23 mouse cellular contexts compared by ENCODE assay signal in the genomic region with DNA sequence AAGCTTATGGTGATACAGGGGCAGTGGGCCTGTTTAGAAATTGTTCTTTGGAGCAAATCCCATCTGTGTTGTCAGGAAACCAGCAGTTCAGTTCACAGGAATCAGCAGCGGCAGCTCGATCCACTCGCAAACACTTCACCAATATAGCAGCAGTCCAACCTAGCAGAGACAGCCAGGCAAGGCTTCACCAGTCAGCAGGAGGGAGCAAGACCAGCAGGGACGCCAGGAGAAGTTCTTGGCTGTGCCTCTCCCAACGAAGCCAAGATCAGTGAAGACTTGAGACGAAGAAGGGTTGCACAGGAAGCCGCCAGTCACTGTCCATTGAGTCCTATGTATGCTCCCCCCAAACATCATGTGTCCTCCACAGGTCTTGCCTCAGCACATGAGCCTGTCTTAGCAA.
DNase-seq lines count a peak whose midpoint lies in the region; ATAC-seq and TF ChIP-seq lines count a peak whose summit lies in the region.
"Had no signal": no experiment of that assay in that cellular context is flagged by ENCODE, and none has a peak within 500 bp of the region (broad histone marks: within the 10 kb centered on the region; RNA-seq: fewer than 3 reads in every experiment).

No protein-coding gene starts in this region.

- H3K4me3 ChIP-seq in heart, embryonic 15.5 days, result no peak overlapping the region
- no peak overlapping the region for H3K4me3 ChIP-seq in heart, embryonic 10.5 days
- no peak overlapping the region for H3K4me3 ChIP-seq in lung, adult 2 months (replicated peaks; ENCODE audit: extremely low read depth, low read depth, low read length)
- no peak overlapping the region for H3K4me3 ChIP-seq in lung, postnatal 0 days (ENCODE audit: low read depth, low read length)
- no peak overlapping the region for H3K4me3 ChIP-seq in kidney, embryonic 15.5 days (replicated peaks)
- H3K4me3 ChIP-seq: embryonic facial prominence, embryonic 10.5 days; erythroblast, embryonic 14.5 days; forebrain, embryonic 10.5 days; hindbrain, embryonic 10.5 days; intestine, embryonic 15.5 days had no signal

- H3K27ac ChIP-seq in heart, embryonic 15.5 days, result peak overlapping the region; percentile 81
- H3K27ac ChIP-seq in heart, embryonic 10.5 days, result no peak overlapping the region
- H3K27ac ChIP-seq in lung, postnatal 0 days (ENCODE audit: low read length), result no peak overlapping the region
- H3K27ac ChIP-seq in kidney, embryonic 15.5 days, result no peak overlapping the region
- H3K27ac ChIP-seq: embryonic facial prominence, embryonic 10.5 days; forebrain, embryonic 10.5 days; hindbrain, embryonic 10.5 days; hindbrain, embryonic 14.5 days; intestine, embryonic 15.5 days had no signal

- no peak overlapping the region for H3K9ac ChIP-seq in heart, embryonic 15.5 days
- no peak overlapping the region for H3K9ac ChIP-seq in lung, postnatal 0 days (replicated peaks; ENCODE audit: low read depth)
- no peak overlapping the region for H3K9ac ChIP-seq in kidney, embryonic 15.5 days
- H3K9ac ChIP-seq: hindbrain, embryonic 14.5 days; intestine, embryonic 15.5 days had no signal

- no peak for TF ChIP-seq EP300 in lung, postnatal 0 days (IDR thresholded peaks at IDR 0.05)

- 73% methylated on average over 7 of the region's 7 CpGs for WGBS in heart, embryonic 15.5 days
- WGBS in heart, embryonic 10.5 days, result 90% methylated on average over 7 of the region's 7 CpGs
- WGBS in lung, adult 2 months, result 60% methylated on average over 7 of the region's 7 CpGs
- 60% methylated on average over 7 of the region's 7 CpGs for WGBS in lung, postnatal 0 days
- 90% methylated on average over 7 of the region's 7 CpGs for WGBS in kidney, embryonic 15.5 days

- TF ChIP-seq CTCF in lung, adult 2 months (IDR thresholded peaks at IDR 0.05; ENCODE audit: insufficient read depth, low read length), result no peak
- no peak; the same call in 1 of the 2 replicates for TF ChIP-seq CTCF in lung, postnatal 0 days (IDR thresholded peaks at IDR 0.05)

- no peaks in the 10 kb centered on the region for H3K27me3 ChIP-seq in heart, embryonic 15.5 days
- no peaks in the 10 kb centered on the region for H3K27me3 ChIP-seq in heart, embryonic 10.5 days (ENCODE audit: insufficient read depth, poor library complexity, severe bottlenecking)
- no peaks in the 10 kb centered on the region for H3K27me3 ChIP-seq in lung, postnatal 0 days (replicated peaks; ENCODE audit: insufficient read depth, low read length)
- H3K27me3 ChIP-seq in kidney, embryonic 15.5 days, result no peaks in the 10 kb centered on the region
- H3K27me3 ChIP-seq: intestine, embryonic 15.5 days had no signal

- H3K4me1 ChIP-seq in heart, embryonic 15.5 days (replicated peaks), result peaks cover 29% of the 10 kb centered on the region
- H3K4me1 ChIP-seq in heart, embryonic 10.5 days, result peaks cover 26% of the 10 kb centered on the region
- peaks cover 19% of the 10 kb centered on the region for H3K4me1 ChIP-seq in lung, adult 2 months (ENCODE audit: control insufficient read depth, insufficient read depth, low read length)
- peaks cover 10% of the 10 kb centered on the region; the same call in 1 of the 2 replicates for H3K4me1 ChIP-seq in lung, postnatal 0 days (ENCODE audit: insufficient read depth, low read depth, low read length)
- H3K4me1 ChIP-seq in kidney, embryonic 15.5 days, result peaks cover 7% of the 10 kb centered on the region; the same call in 1 of the 2 replicates
- H3K4me1 ChIP-seq: forebrain, embryonic 10.5 days; hindbrain, embryonic 10.5 days; intestine, embryonic 15.5 days had no signal

- TF ChIP-seq POLR2A in lung, adult 2 months (IDR thresholded peaks at IDR 0.05; ENCODE audit: borderline replicate concordance, extremely low read depth, low read depth, low read length), result no peak

- intact Hi-C loops in heart, postnatal 25 days (cut with DNase I), result loop anchor here (5.0 kb wide), 1 partner anchor 161 kb away; no protein-coding TSS in a partner anchor

- H3K9me3 ChIP-seq in heart, embryonic 15.5 days (replicated peaks), result no peaks in the 10 kb centered on the region
- no peaks in the 10 kb centered on the region for H3K9me3 ChIP-seq in heart, embryonic 10.5 days
- no peaks in the 10 kb centered on the region for H3K9me3 ChIP-seq in lung, postnatal 0 days (ENCODE audit: low read length)
- no peaks in the 10 kb centered on the region for H3K9me3 ChIP-seq in kidney, embryonic 15.5 days (replicated peaks)
- H3K9me3 ChIP-seq: embryonic facial prominence, embryonic 10.5 days; forebrain, embryonic 10.5 days; G1E; hindbrain, embryonic 10.5 days; intestine, embryonic 15.5 days had no signal

- no peak overlapping the region for H3K4me2 ChIP-seq in heart, embryonic 15.5 days
- H3K4me2 ChIP-seq in lung, postnatal 0 days (replicated peaks; ENCODE audit: low read depth, low read length), result no peak overlapping the region
- H3K4me2 ChIP-seq in kidney, embryonic 15.5 days, result no peak overlapping the region
- H3K4me2 ChIP-seq: hindbrain, embryonic 14.5 days; intestine, embryonic 15.5 days had no signal

- no peaks in the 10 kb centered on the region for H3K36me3 ChIP-seq in heart, embryonic 15.5 days
- peaks cover 18% of the 10 kb centered on the region for H3K36me3 ChIP-seq in heart, embryonic 10.5 days
- H3K36me3 ChIP-seq in lung, postnatal 0 days (ENCODE audit: insufficient read depth, low read length), result no peaks in the 10 kb centered on the region
- peaks cover 11% of the 10 kb centered on the region for H3K36me3 ChIP-seq in kidney, embryonic 15.5 days
- H3K36me3 ChIP-seq: intestine, embryonic 15.5 days had no signal

- ATAC-seq in heart, embryonic 15.5 days (replicated peaks; ENCODE audit: insufficient number of reproducible peaks, insufficient read depth, low FRiP score, low read depth), result no peak
- peak; percentile 18; the same call in 1 of the 2 replicates for ATAC-seq in lung, postnatal 0 days
- no peak for ATAC-seq in kidney, embryonic 15.5 days (replicated peaks; ENCODE audit: low FRiP score)
- ATAC-seq in erythroblast, adult 5-6 weeks (replicated peaks; ENCODE audit: low FRiP score, poor library complexity, severe bottlenecking), result no peak
- ATAC-seq: CD4-positive, CD25-positive, alpha-beta regulatory T cell, adult 4 months; forebrain, embryonic 14.5 days; intestine, embryonic 15.5 days had no signal

- DNase-seq in heart, adult 11 months, result peak; percentile 91
- DNase-seq in heart, postnatal 25 days (ENCODE audit: low spot score), result no peak
- no peak for DNase-seq in heart, embryonic 10.5 days (ENCODE audit: low spot score)
- peak; percentile 22 for DNase-seq in lung, adult 2 months
- DNase-seq in lung, postnatal 0 days (ENCODE audit: low spot score), result peak; percentile 60
- DNase-seq: adrenal gland, adult 8-10 months; adrenal gland, postnatal 36 days; B cell, adult 2 months; cerebellum, adult 2 months; cerebellum, postnatal 10 days; gastrocnemius, postnatal 10 days had no signal

Comparison
In these comparisons a context has a peak if more than half of its experiments do, and no peak if none do; other contexts are left out.
1. DNase-seq: peak in heart, adult 11 months (single experiment), lung, adult 2 months (single experiment) and lung, postnatal 0 days (single experiment); none in heart, postnatal 25 days (single experiment) and heart, embryonic 10.5 days (single experiment).